Mouse (Mus musculus) embryonic fibroblast, embryonic 13.5 days (primary cell): ENCODE measurements at regions not wholly inside any gene's neighbourhood (a gene's known extent, or its start where the extent isn't known, plus 50 kb on each side); places are given as distances from the start of the nearest gene placed in this dataset.

Experiments used
- CTCF ChIP-seq: IDR thresholded peaks from 2 replicates; pipeline ENCODE4 v1.5.1; 2011; ENCODE audit warnings: mild to moderate bottlenecking, control low read depth, low read length, moderate library complexity, borderline replicate concordance; ENCODE audit not compliant: insufficient read depth
- POLR2A ChIP-seq: IDR thresholded peaks from 2 replicates; pipeline ENCODE4 v1.6.1; 2011; ENCODE audit warnings: low read depth, mild to moderate bottlenecking, control low read depth, low read length, moderate library complexity

DNA sequence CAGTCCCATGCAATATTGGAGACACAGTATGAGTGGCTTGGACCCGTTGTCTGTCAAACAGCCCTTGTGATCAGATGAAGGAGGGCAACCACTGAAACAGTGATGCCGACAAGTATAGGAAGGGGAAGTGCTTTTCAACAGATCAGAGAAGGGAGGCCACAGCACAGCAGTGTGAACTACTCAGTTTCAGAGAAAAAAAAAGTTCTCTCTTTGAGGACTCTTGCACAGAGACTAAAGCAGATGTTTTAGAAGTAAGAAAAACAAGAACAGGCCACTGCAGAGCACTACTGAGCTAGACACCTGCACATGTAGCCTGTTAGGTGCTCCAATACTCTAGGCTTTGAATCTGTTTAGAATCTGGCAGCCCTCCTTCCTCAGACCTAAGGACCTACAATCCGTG, 261.4 kb downstream of the Tpbg start:
- no peak for TF ChIP-seq CTCF
- no peak for TF ChIP-seq POLR2A
